Mouse (Mus musculus): ENCODE measurements at regions not wholly inside any gene's neighbourhood (a gene's known extent, or its start where the extent isn't known, plus 50 kb on each side); places are given as distances from the start of the nearest gene placed in this dataset.

DNA sequence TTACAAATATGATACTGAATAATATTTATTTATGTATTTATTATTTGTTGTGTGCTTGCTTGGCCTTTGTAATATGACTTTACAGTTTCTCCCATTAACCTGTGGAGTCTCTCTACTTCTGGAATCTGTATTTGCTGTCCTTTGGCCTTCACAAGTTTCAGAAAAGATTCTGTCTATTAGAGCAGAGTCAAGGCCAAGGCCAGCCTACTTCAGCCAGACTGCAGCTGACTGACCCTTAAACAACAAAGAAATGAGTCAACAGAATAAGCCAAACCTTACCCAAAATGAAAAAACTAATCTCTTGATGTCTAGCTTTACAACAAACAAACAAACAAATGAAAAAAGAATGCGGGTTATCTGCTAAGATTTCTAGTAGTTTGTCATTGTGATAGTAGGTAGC lies 532.7 kb upstream of the Btbd3 start:
- no peak overlapping the region for H3K4me3 ChIP-seq (ENCODE audit: extremely low read depth, insufficient read depth, insufficient read length)
- no peak for TF ChIP-seq CTCF (IDR thresholded peaks at IDR 0.05; ENCODE audit: extremely low read depth, insufficient read depth, insufficient read length, insufficient replicate concordance)
- TF ChIP-seq POLR2A (IDR thresholded peaks at IDR 0.05; ENCODE audit: low read depth, low read length) = no peak
- DNase-seq (ENCODE audit: low read depth in 1 of 2, low spot score in 2 of 2) = no peak
- H3K27me3 ChIP-seq (ENCODE audit: control insufficient read depth, insufficient read depth, low read length) = no peaks in the 10 kb centered on the region
- 85% methylated on average over 1 of the region's 1 CpGs for WGBS
- no peaks in the 10 kb centered on the region for H3K36me3 ChIP-seq (ENCODE audit: control insufficient read depth, insufficient read depth, low read length)
- H3K4me1 ChIP-seq (ENCODE audit: control insufficient read depth, insufficient read depth, insufficient read length) = no peaks in the 10 kb centered on the region
- no peak overlapping the region for H3K27ac ChIP-seq (ENCODE audit: insufficient read depth, low read length)

DNA sequence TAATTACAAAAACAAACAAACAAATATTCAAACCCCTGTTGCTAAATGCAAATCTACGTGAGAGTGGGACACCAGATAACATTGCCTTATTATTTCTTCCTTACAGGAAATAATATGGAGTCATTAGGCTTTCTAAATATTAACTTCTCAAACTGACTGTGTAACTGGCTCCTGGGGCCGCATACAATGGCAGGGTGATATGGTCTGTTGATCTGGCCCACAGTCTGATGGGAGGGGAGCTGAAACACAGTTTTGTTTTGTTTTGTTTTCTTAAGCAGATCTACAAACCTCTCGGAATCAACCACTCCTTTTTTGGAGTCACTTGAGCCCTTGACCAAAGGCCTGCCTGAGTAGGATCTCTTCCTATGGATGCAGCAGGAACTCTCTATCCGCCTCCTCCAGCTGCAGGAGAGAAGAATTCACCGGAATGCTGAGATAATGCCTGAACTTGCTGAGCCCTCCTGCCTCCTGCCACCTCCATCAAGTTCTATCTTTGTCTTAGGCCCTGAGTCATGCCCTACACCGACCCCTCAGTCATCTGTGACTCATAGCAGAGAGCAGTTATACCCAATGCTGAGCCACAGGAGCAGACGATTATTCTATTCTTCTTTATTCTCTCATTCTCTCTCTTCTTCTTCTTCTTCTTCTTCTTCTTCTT lies 534.5 kb upstream of the Btbd3 start:
- DNase-seq (ENCODE audit: low read depth in 1 of 2, low spot score in 2 of 2) = no peak
- no peak for TF ChIP-seq POLR2A (IDR thresholded peaks at IDR 0.05; ENCODE audit: low read depth, low read length)
- TF ChIP-seq CTCF (IDR thresholded peaks at IDR 0.05; ENCODE audit: extremely low read depth, insufficient read depth, insufficient read length, insufficient replicate concordance) = no peak
- Histone ChIP-seq H3K27ac (ENCODE audit: insufficient read depth, low read length) (no peak overlapping the region), H3K4me3 (ENCODE audit: extremely low read depth, insufficient read depth, insufficient read length) (no peak overlapping the region), H3K36me3 (ENCODE audit: control insufficient read depth, insufficient read depth, low read length) (no peaks in the 10 kb centered on the region), H3K4me1 (ENCODE audit: control insufficient read depth, insufficient read depth, insufficient read length) (no peaks in the 10 kb centered on the region), H3K27me3 (ENCODE audit: control insufficient read depth, insufficient read depth, low read length) (no peaks in the 10 kb centered on the region)
- 85% methylated on average over 7 of the region's 7 CpGs for WGBS

DNA sequence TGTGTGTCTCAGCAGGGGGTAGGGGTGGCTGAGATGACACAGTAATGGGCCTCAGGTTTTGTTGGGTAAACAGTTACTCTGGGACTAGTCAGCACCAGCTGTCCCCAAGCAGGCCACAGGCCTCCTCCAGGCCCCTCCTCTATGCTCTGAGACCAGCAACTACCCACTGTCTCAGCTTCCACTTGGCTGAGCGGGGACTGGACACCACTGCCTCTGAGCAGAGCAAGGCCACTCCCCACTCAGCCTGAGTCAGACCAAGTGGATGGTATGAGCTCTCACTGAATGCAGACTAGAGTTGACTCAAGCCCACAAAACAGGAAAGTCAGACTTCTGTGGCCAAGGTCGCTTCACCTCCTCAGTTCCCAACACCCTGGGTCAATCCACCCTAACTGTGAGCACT lies 540.5 kb upstream of the Btbd3 start:
- Histone ChIP-seq H3K36me3 (ENCODE audit: control insufficient read depth, insufficient read depth, low read length) (no peaks in the 10 kb centered on the region), H3K27ac (ENCODE audit: insufficient read depth, low read length) (no peak overlapping the region), H3K4me1 (ENCODE audit: control insufficient read depth, insufficient read depth, insufficient read length) (no peaks in the 10 kb centered on the region), H3K27me3 (ENCODE audit: control insufficient read depth, insufficient read depth, low read length) (no peaks in the 10 kb centered on the region), H3K4me3 (ENCODE audit: extremely low read depth, insufficient read depth, insufficient read length) (no peak overlapping the region)
- DNase-seq (ENCODE audit: low read depth in 1 of 2, low spot score in 2 of 2) = no peak
- 70% methylated on average over 2 of the region's 2 CpGs for WGBS
- TF ChIP-seq POLR2A (IDR thresholded peaks at IDR 0.05; ENCODE audit: low read depth, low read length) (no peak), CTCF (IDR thresholded peaks at IDR 0.05; ENCODE audit: extremely low read depth, insufficient read depth, insufficient read length, insufficient replicate concordance) (no peak)

DNA sequence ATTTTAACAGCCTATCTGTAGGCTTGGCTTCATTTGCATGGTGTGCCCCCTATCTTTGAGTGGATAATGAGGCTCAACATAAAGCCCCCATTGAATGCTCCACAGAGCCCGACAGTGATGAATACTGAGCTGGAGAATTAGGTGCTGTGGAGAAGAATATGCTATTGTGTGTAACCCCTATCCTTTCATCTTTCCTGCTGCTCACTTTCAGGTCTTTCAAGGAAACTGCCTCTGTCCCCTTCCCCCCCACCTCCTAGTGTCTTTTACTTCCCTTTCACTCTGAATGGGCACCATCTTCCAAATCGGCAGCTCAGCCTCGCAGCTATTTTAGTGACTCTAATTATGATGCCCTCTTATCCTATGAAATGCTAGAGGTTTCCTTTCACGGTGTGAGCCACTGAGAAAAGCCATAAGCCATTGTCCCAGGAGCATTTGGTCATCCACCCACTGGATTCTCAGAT lies 549.8 kb upstream of the Btbd3 start:
- DNase-seq (ENCODE audit: low read depth in 1 of 2, low spot score in 2 of 2) = no peak
- no peak overlapping the region for H3K4me3 ChIP-seq (ENCODE audit: extremely low read depth, insufficient read depth, insufficient read length)
- H3K36me3 ChIP-seq (ENCODE audit: control insufficient read depth, insufficient read depth, low read length) = no peaks in the 10 kb centered on the region
- no peaks in the 10 kb centered on the region for H3K4me1 ChIP-seq (ENCODE audit: control insufficient read depth, insufficient read depth, insufficient read length)
- H3K27me3 ChIP-seq (ENCODE audit: control insufficient read depth, insufficient read depth, low read length) = no peaks in the 10 kb centered on the region
- 33% methylated on average over 4 of the region's 4 CpGs for WGBS
- H3K27ac ChIP-seq (ENCODE audit: insufficient read depth, low read length) = no peak overlapping the region
- no peak for TF ChIP-seq POLR2A (IDR thresholded peaks at IDR 0.05; ENCODE audit: low read depth, low read length)
- TF ChIP-seq CTCF (IDR thresholded peaks at IDR 0.05; ENCODE audit: extremely low read depth, insufficient read depth, insufficient read length, insufficient replicate concordance) = no peak

DNA sequence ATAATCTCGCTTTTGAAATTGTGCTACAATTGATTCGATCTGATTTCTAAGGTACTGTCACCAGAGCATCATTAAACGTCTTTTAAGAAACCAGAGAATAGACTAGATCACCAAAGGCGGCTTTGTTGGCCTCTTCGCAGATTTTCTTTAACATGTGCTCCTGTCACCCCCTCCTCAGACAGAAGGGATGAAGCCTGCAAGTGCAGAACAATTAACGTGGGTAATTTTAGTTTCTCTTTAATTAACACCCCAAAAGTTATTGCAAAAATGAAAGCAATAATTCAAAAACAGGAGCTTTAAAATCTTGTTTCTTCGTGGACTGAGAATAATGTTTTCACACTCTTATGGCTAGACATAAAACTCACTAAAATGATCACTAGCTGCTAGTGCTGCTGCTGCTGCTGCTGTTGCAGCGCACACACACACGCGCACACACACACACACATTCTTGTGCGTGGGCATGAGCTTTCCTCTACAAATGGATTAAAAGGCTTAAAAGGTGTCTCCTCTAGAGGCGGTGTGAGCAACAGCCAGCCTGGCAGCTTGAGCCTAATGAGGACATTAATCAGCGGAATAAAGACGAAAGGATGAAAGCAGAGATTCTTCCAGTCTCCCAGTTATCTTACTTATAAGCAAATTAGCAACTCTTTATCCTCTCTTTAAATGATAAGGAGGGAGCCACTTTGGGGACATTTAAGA lies 550.5 kb upstream of the Btbd3 start:
- Histone ChIP-seq H3K27me3 (ENCODE audit: control insufficient read depth, insufficient read depth, low read length) (no peaks in the 10 kb centered on the region), H3K27ac (ENCODE audit: insufficient read depth, low read length) (no peak overlapping the region), H3K4me3 (ENCODE audit: extremely low read depth, insufficient read depth, insufficient read length) (no peak overlapping the region), H3K36me3 (ENCODE audit: control insufficient read depth, insufficient read depth, low read length) (no peaks in the 10 kb centered on the region), H3K4me1 (ENCODE audit: control insufficient read depth, insufficient read depth, insufficient read length) (no peaks in the 10 kb centered on the region)
- no peak for DNase-seq (ENCODE audit: low read depth in 1 of 2, low spot score in 2 of 2)
- 74% methylated on average over 14 of the region's 14 CpGs for WGBS
- no peak for TF ChIP-seq POLR2A (IDR thresholded peaks at IDR 0.05; ENCODE audit: low read depth, low read length)
- TF ChIP-seq CTCF (IDR thresholded peaks at IDR 0.05; ENCODE audit: extremely low read depth, insufficient read depth, insufficient read length, insufficient replicate concordance) = no peak

DNA sequence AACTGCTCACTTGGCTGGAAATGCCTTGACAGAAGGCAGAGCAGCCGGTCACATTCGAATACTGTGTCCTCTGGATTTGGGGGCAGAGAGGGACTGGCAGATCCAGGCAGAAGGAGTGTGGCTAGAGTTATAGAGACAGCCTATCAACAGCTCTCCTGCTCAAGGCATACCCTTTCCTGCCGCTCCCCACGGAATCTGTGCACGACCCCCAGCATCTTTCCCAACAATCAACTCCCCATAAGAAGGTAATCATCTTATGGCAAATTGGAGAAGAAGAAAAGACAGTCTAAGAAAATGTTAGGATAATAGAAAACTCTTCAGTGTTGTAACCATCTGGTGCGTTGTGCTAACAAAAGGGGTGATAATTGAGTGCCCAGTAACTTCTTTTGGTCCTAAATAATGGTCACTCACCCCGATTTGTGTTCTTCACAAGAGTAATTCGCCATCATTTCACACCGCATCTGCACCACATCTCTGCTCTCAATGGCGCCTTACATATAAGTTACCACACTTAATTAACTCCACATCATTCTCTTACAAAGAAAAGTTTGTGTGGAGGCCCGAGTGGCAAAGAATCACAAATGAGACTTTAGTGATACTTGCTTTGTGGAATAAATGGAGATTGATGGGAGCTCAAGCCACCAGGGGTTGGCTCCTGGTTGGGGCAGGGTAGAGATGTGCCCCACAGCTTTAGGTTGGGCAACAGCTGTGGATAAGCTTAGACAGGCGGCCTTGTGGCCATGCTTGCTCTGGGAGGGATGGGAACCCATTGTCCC lies 551.2 kb upstream of the Btbd3 start:
- H3K4me3 ChIP-seq (ENCODE audit: extremely low read depth, insufficient read depth, insufficient read length) = no peak overlapping the region
- H3K36me3 ChIP-seq (ENCODE audit: control insufficient read depth, insufficient read depth, low read length) = no peaks in the 10 kb centered on the region
- TF ChIP-seq POLR2A (IDR thresholded peaks at IDR 0.05; ENCODE audit: low read depth, low read length) (no peak), CTCF (IDR thresholded peaks at IDR 0.05; ENCODE audit: extremely low read depth, insufficient read depth, insufficient read length, insufficient replicate concordance) (no peak)
- no peak for DNase-seq (ENCODE audit: low read depth in 1 of 2, low spot score in 2 of 2)
- H3K27ac ChIP-seq (ENCODE audit: insufficient read depth, low read length) = no peak overlapping the region
- H3K4me1 ChIP-seq (ENCODE audit: control insufficient read depth, insufficient read depth, insufficient read length) = no peaks in the 10 kb centered on the region
- 81% methylated on average over 12 of the region's 12 CpGs for WGBS
- no peaks in the 10 kb centered on the region for H3K27me3 ChIP-seq (ENCODE audit: control insufficient read depth, insufficient read depth, low read length)
